Mouse (Mus musculus) liver, adult 2 months (tissue): ENCODE results near the gene Flt1. TPM values are rescaled to one million over a fixed set of nuclear protein-coding genes. Genes with fewer than 3 reads are reported as not detected.
"Not testable (repeated sequence)": the region's sequence is repeated elsewhere in the genome, so short reads cannot be mapped to it uniquely, and the experiment has no call there.

Experiments used
- DNase-seq: peaks from one replicate; pipeline ENCODE4 v3.0.0-alpha.2; 2011; ENCODE audit warnings: low read depth, low spot score; ENCODE audit errors: extremely low read depth
- H3K27ac ChIP-seq: fragments of 200-500 bp; replicated peaks from 2 replicates; pipeline ENCODE4 v1.5.1; 2012; ENCODE audit warnings: low read depth, mild to moderate bottlenecking, control low read depth, inconsistent platforms, low read length; ENCODE audit not compliant: insufficient read depth
- H3K27me3 ChIP-seq: fragments of 200-500 bp; 2 replicates; pipeline ENCODE4 v1.6.1; 2012; ENCODE audit warnings: mild to moderate bottlenecking, moderate library complexity, low read length, inconsistent platforms; ENCODE audit not compliant: control insufficient read depth, insufficient read depth
- H3K36me3 ChIP-seq: fragments of 200-500 bp; 2 replicates; pipeline ENCODE4 v1.6.1; 2012; ENCODE audit warnings: low read length, inconsistent platforms; ENCODE audit not compliant: control insufficient read depth, insufficient read depth
- H3K4me1 ChIP-seq: fragments of 200-500 bp; 2 replicates; pipeline ENCODE4 v1.6.1; 2011; ENCODE audit warnings: low read length; ENCODE audit not compliant: control insufficient read depth, insufficient read depth
- H3K4me3 ChIP-seq: fragments of 200-500 bp; 2 replicates; pipeline ENCODE4 v1.5.1; 2011; ENCODE audit warnings: low read depth, mild to moderate bottlenecking, control low read depth, low read length, moderate library complexity; ENCODE audit not compliant: insufficient read depth
- H3K79me2 ChIP-seq: fragments of 200-500 bp; 2 replicates; pipeline ENCODE4 v1.6.1; 2012; ENCODE audit warnings: inconsistent platforms, mild to moderate bottlenecking, low read length, moderate library complexity; ENCODE audit not compliant: control insufficient read depth, insufficient read depth
- H3K9ac ChIP-seq: fragments of 200-500 bp; 2 replicates; pipeline ENCODE4 v1.6.1; 2012; ENCODE audit warnings: low read depth, mild to moderate bottlenecking, control low read depth, inconsistent platforms, low read length
- CTCF ChIP-seq: fragments of 200-500 bp; IDR thresholded peaks from 2 replicates; pipeline ENCODE4 v1.5.1; 2011; ENCODE audit warnings: low read depth, low read length, control low read depth
- POLR2A ChIP-seq: fragments of 200-500 bp; IDR thresholded peaks from 2 replicates; pipeline ENCODE4 v1.6.1; 2011; ENCODE audit warnings: low read length, control low read depth; ENCODE audit not compliant: insufficient read depth; ENCODE audit errors: extremely low read depth
- WGBS: fragments of 180-500 bp; shearing (Covaris S2); methylation state at CpG from one replicate; pipeline ENCODE4 v1.1.7; 2018; 5-methylcytosine and 5-hydroxymethylcytosine counted together
- polyA plus RNA-seq: library from polyadenylated mRNA; depleted of rRNA; stranded (reverse); fragments of >200 nt; gene quantifications from 2 replicates; pipeline ENCODE4 v1.2.3, GENCODE M21; 2012
- total RNA-seq: library from RNA; depleted of rRNA; stranded (reverse); fragments of >200 nt; gene quantifications from 2 replicates; pipeline ENCODE4 v1.2.3, GENCODE M21; 2014

The Flt1 gene
- total and polyA plus RNA-seq, 2 experiments = 1.3 to 4.8 TPM

DNA sequence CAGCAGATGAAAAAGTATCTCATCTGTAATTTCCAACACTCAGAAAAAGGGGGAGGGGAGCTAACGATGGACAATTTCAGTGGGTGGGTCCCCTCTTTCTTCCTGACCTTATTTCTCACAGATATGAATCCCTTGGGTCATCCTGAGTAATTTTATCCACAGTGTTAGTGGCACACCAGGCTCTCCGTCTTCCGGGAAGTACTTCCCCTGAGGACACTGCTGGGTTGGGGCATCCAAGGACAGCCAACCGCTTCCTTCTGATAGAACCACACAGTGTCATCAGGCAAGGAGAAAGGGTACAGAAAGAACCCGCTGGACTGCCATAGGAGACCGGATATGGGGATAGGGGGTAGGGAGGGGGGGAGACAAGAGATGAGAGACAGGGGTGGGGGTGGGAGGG, 111.2 kb downstream of the Flt1 start:
- Histone ChIP-seq H3K9ac (no peak overlapping the region), H3K27me3 (no peaks in the 10 kb centered on the region), H3K79me2 (no peaks in the 10 kb centered on the region), H3K27ac (no peak overlapping the region), H3K4me3 (no peak overlapping the region), H3K4me1 (no peaks in the 10 kb centered on the region; the same call in 1 of the 2 replicates), H3K36me3 (no peaks in the 10 kb centered on the region)
- 69% methylated on average over 6 of the region's 6 CpGs for WGBS
- DNase-seq = no peak
- TF ChIP-seq POLR2A = no peak
- TF ChIP-seq CTCF = no peak

DNA sequence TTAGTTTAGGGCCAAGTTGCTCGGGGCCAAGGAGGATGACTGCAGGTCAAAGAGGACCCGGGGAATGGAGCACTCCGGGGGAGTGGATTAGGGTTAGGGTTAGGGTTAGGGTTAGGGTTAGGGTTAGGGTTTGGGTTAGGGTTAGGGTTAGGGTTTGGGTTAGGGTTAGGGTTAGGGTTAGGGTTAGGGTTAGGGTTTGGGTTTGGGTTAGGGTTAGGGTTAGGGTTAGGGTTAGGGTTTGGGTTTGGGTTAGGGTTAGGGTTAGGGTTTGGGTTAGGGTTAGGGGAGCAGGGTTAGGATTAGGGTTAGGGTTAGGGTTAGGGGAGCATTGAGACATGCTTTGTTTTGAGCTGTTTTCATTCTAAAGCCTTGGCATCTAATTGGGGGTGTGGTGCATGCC, 114.5 kb downstream of the Flt1 start:
- H3K79me2 ChIP-seq, H3K36me3 ChIP-seq, H3K4me3 ChIP-seq, H3K4me1 ChIP-seq, H3K27ac ChIP-seq, H3K27me3 ChIP-seq, H3K9ac ChIP-seq, DNase-seq: not testable (repeated sequence)
- WGBS = 76% methylated on average over 3 of the region's 3 CpGs

DNA sequence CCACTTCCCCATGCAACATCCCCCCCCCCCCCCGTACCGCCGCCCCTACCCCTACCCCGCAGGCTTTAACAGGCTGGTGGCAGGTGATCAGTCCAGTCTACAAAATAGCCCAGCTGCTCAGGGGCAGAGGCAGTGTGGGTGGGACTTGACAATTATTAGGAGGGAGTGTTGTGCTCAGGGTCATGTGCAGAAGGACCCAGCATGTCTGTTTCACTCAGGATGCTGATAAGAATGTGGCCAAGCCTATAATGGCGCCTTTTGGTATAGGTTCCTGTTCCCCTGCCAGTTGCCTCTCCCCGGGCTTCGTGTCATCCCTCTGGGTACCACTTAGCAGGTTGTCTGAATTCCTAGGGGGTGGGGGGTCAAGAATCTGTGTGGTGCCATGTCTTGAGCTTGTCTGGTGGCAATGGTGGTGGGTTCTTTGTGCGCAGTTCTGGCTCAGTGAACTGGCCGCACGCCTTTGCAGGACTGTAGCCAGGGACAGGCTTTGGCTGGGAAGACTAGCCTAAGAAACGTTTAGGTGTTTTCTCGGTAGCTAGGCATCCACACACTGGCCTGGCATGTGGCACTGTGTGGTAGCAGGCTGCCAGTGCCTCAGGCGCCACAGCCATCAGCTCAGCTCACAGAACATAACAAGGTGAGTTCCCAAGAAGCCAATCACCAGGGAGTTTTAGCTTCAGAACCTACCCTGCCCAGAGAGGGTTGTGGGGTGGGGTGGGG, 118.4 kb downstream of the Flt1 start:
- no peaks in the 10 kb centered on the region; the same call in 1 of the 2 replicates for H3K4me1 ChIP-seq
- no peaks in the 10 kb centered on the region for H3K36me3 ChIP-seq
- H3K4me3 ChIP-seq = no peak overlapping the region
- TF ChIP-seq POLR2A = no peak
- TF ChIP-seq CTCF = no peak
- no peak overlapping the region for H3K27ac ChIP-seq
- no peaks in the 10 kb centered on the region for H3K79me2 ChIP-seq
- H3K27me3 ChIP-seq = no peaks in the 10 kb centered on the region
- DNase-seq = no peak
- 84% methylated on average over 13 of the region's 13 CpGs for WGBS
- no peak overlapping the region for H3K9ac ChIP-seq

DNA sequence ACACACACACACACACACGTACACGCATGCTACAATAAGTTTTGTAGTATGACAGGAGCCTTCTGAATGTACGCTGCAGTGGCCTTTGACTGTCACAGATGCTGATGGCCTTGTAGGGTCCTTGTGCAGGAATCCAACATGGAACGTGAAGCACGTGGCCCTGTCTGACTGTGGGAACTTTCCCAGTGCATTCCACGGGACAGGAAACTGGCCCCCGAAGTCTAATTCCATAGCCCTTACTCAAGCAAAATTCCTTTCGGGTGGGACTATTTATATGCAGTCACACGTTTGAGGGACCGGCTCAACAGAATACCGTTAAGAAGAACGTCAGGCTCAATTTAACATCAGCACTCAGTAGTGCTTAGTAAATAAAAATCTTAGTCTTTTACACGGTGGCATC, 119.1 kb downstream of the Flt1 start:
- Histone ChIP-seq H3K4me3 (no peak overlapping the region), H3K4me1 (no peaks in the 10 kb centered on the region; the same call in 1 of the 2 replicates), H3K36me3 (no peaks in the 10 kb centered on the region), H3K27ac (no peak overlapping the region), H3K27me3 (no peaks in the 10 kb centered on the region), H3K79me2 (no peaks in the 10 kb centered on the region), H3K9ac (no peak overlapping the region)
- WGBS = 85% methylated on average over 13 of the region's 13 CpGs
- no peak for DNase-seq
- TF ChIP-seq POLR2A (no peak), CTCF (no peak)

DNA sequence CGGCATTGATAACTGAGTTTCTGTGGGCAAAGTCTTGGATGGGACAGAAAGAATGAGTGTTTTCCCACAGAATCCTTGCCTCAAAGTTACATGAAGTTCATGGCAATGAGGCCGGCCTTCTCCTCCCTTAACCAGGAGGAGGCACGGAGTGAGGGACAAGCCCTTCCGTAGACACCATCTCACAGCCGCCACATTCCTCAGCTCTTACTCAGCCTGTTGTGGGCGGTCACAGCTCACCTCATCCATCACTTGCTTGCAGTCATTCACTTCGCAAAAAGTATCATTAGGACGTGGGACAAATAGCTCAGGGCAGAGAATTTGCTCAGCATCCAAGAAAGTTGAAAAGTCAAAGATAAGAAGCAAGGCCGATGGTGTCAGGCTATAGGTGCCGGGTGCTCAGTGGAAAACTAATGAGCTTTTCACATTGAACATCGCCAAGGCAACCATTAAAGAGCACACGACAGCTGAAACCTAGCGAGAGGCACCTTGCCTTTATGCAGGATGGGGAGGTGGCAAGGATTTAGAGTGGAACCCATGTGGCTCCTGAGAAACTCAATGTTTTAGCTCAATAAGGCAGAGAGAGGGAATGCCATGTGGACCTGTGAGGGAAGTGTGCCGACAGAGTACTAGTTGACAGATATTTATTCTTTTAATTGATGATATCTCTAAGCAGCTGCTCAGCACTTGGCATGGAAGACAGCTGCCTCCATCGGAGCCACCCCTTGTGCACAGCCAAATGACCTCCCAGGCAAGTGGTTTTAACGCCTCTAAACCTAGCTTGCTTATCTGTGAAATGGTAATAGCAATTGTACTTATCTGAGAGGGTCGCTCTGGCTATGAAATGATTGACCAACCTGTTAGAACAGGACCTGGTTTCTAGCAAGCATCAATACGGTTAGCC, 124.1 kb downstream of the Flt1 start:
- Histone ChIP-seq H3K27me3 (no peaks in the 10 kb centered on the region), H3K79me2 (no peaks in the 10 kb centered on the region), H3K4me1 (no peaks in the 10 kb centered on the region), H3K4me3 (no peak overlapping the region), H3K9ac (no peak overlapping the region), H3K36me3 (no peaks in the 10 kb centered on the region), H3K27ac (no peak overlapping the region)
- TF ChIP-seq POLR2A (no peak), CTCF (no peak)
- no peak for DNase-seq
- 75% methylated on average over 18 of the region's 18 CpGs for WGBS

DNA sequence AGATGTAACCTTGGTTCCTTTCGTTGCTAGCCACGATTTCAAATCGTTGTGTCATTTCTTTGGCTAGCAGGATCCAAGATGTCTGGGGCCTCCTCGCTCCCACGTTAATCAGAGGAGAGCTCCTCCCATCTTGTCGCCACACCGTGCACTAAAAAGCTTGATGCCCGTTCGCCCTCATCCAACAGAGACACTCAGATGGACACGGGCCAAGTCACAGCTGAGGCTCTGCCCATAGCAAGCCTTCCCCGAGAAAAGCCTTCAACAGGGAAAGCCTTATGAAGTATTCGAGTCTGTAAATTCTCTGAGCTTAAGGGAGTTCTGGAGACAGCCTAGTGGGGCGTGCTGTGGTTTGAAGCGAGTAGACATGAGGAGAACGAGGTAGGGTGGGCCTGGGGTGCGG, 128.0 kb downstream of the Flt1 start:
- H3K27ac ChIP-seq = no peak overlapping the region
- no peaks in the 10 kb centered on the region for H3K27me3 ChIP-seq
- DNase-seq = no peak

More for the DNA sequence above, 128.0 kb downstream of the Flt1 start:
- Histone ChIP-seq H3K4me3 (no peak overlapping the region), H3K4me1 (no peaks in the 10 kb centered on the region), H3K9ac (no peak overlapping the region), H3K79me2 (no peaks in the 10 kb centered on the region), H3K36me3 (no peaks in the 10 kb centered on the region)
- WGBS = 89% methylated on average over 16 of the region's 16 CpGs
- no peak for TF ChIP-seq POLR2A
- no peak for TF ChIP-seq CTCF
